Mouse (Mus musculus) layer of hippocampus, postnatal 36 days (tissue): ENCODE results near the gene Nup107. TPM values are rescaled to one million over a fixed set of nuclear protein-coding genes. Genes with fewer than 3 reads are reported as not detected.
"Not testable (repeated sequence)": the region's sequence is repeated elsewhere in the genome, so short reads cannot be mapped to it uniquely, and the experiment has no call there.

Experiments used
- DNase-seq, 2 experiments: peaks; one replicate each; pipeline ENCODE4 v3.0.0; 2022
- total RNA-seq, 2 experiments: library from RNA; stranded (reverse); gene quantifications; 2 replicates each; pipeline ENCODE4 v1.2.3; 2021

The Nup107 gene
- total RNA-seq, 2 experiments from 2014 or later, result 15.8 to 20.7 TPM

- no peak for DNase-seq
These were observed 42.6 kb downstream of the Nup107 start for GRCm38 (mm10) chr10:117749787-117750343.

DNA sequence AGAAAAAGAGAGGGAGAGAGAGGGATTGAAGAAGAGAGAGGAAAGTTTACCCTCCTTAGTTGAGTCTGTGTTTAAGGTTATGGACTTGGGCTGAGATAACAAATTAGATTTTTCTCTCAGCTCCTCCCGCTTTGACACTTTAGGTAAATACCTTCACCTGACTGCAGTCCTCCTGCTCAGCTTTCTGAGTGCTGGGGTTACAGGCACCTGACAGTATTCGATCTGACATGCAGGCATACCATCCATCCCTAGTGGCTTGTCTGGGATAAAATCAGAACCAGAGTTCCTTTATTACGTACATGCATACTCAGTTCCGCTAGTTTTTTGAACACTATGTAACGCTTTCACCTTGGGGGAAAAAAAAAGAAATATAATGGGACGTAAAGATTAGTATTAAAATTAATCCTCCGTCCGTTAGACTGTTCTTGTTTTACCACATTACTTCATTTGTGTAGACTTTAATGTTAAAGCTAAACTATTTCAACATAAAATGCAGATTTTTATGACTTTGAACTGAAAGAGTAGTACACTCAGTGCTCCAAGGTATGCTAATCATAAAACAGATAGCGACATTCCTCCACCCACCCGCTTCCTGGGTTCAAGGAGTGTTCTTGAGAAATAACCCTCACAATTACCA, 43.3 kb downstream of the Nup107 start:
- no peak for DNase-seq

DNA sequence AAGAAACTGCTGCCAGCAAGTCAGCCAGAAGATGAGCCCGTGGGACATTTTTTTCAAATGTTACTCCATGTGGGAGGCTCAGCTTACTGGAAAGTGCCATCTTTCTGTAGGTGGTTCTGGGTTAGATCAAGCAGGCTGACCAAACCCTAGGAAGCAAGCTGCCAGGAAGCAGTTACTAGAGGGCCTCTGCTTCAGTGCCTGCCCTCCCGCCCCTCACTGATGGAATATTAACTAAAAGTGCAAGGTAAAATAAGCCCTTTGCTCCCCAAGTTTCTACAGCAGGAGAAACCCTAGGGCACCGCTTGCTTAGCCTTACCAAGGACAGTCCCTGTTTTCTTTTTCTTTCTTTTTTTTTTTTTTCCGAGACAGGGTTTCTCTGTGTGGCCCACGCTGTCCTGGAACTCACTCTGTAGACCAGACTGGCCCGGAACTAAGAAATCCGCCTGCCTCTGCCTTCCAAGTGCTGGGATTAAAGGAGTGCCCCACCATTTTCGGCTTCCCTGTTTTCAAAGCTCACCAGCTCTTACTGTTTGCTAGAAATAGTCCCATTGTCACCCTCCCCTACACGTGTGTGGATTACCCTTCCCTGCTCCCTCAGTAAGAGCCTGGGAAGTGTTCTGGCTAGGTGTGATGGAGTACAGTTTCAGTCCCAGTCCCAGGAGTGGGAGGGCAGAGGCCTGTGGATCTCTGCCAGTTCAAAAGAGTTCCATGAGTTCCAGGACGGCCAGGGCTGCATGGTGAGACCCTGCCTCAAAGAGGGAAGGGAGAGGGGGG, 44.0 kb downstream of the Nup107 start:
- DNase-seq, result no peak

- DNase-seq, result no peak
These were observed 44.8 kb downstream of the Nup107 start for GRCm38 (mm10) chr10:117747711-117748110.

DNA sequence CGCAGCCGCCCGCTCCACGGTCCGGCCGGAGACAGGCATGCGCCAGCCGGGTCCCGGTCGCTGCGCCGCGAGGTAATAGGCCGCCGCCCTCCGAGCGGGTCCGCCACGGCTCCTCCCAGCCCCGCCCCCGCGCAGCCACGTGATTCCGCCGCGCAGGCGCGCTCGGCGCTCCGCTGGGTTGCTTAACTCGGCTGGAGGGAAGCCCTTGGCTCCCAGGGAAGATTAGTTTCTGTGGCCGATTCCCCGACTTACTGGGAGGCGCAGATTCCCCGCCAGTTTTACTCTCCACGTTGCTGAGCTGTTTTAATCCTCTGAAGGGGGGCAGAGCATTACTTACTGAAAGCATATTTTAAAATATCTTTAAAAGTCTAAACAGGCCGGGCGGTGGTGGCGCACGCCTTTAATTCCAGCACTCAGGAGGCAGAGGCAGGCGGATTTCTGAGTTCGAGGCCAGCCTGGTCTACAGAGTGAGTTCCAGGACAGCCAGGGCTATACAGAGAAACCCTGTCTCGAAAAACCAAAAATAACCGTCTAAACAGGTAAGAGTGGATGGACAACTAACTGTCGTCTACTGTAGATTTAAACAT, 46.1 kb downstream of the Nup107 start, which contains the start of gene Slc35e3:
TSS of gene Slc35e3 (minus strand) at position 69 of the 587 bp plus-strand sequence.
- peak; percentile 95 to 96 for DNase-seq

DNA sequence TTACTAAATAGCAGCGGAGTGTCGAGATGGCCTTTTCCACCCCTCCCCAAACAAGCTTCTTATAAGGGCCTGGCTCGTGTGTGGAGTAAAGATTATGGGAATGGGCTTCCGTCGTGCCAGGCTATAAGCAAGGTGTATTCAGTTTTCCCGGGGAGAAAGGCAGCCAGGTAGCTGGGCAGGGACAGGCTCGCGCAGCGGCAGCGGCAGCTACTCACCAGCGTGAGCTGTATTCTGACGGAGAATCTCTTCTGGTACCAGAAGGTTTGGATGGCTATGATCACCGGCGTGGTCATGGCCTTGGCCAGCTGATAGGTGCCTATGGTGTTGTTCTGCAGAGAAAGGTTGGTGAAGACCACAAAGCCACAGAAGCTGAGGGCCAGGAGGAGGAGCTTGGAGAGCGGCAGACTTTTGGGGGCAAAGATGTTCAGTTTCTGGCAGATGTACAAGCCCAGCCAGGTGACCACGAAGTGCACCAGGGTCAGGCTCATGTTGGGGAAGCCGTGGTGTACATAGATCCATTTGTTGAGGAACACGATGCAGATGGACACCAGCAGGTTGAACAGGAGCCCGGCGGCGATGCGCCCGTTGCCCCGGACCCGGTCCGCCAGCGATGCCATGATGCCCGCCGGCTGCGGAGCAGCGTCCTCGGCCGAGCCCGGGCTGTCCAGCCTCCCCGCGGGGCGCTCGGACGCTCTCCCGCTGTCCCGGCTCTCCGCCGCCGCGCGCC, 46.8 kb downstream of the Nup107 start:
- DNase-seq, result peak in 1 of 2 experiments; percentile 26

DNA sequence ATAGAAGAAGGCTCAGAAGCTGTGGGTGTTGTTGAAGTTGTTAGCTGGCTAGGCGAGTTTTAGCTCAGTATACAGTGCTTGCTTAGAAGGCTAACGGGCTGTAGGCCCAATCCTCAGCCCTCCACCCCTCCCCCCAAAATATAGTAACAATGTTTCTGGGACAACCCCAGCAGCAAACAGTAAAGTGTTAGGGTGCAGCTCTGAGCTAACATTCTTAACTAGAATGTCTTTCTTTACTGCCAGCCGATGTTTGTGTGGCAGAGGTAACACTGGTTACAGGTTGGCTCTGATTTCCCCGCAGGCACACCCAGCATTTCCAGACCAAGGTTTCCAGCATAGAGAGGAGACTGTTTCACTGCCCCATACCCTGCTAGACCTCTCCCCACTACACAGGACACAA, 48.6 kb downstream of the Nup107 start:
- no peak for DNase-seq

GRCm38 (mm10) chr10:117743182-117743581, 49.3 kb downstream of the Nup107 start:
- no peak for DNase-seq

DNA sequence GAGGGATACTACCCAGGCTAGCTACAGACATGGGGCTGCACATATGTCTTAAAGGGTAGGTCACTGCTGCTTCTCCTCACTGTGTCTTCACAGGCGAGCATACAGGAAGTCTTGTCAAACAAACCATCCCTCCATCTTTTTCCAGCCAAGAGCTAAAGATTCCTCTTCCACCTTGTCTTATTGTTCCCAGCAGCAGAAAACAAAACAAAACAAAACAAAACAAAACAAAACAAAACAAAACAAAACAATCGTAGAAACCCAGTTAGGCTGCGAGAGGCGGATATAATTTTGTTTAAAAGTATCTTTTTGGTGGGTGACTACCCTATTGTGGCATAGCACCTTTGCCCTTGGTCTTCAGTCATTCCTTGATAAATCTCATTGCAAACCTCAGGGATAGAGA, 49.9 kb downstream of the Nup107 start:
- DNase-seq, result no peak

DNA sequence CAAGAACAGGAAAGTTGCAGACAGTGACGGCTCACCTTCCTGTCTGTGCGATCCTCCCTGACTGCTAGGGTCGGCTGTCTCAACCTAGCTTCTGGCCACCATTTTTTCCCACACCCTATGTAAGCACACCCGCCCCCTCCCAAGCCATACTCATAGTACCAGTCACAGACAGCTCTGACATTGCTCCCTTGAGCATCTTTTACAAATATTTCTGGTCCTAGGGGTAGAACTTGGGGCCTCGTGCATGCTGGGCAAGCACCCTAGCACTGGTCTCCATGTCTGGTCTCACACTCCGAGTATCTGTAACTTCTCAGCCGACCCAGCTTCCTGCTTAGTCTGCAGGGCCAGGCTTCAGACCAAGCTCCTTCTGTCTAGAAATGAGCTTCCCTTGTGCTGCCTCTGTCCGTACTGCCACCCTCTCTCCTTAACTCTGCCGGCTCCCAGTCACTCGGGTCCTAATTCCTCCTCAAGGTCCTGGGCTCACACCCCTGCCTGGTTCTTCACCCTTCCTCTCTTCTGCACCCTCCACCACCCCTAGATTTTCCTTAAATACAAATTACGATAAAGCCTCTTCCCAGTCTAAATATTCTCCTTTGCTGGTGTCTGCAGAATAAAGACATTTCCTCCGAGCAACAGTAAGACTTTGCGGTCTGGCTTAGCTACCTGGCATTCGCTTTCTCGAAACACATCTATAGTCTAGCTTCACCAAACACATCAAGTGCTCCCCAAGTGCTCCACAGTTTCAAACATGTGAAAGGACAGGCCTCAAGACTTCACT, 50.6 kb downstream of the Nup107 start:
- no peak for DNase-seq

- no peak for DNase-seq
These were observed 51.6 kb downstream of the Nup107 start for GRCm38 (mm10) chr10:117740921-117741320.

DNA sequence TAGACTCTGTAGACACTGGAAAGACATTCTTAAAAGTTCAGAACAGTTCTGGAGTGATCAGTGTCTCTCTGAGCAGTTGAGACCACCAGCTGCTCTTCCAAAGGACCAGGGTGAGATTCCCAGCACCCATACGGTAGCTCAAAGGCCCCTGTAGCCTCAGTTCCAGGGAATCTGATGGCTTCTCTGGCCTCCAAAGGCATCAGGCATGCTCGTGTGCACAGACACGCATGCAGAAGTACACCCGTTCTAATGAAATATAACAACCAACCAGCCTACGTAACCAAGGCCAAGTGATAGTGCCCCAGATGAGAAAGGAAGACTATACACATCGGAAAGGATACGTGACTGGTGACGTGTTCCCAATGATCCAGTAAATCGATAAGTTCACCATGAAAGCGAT, 52.3 kb downstream of the Nup107 start:
- DNase-seq, result no peak

- DNase-seq, result no peak
These were observed 52.9 kb downstream of the Nup107 start for GRCm38 (mm10) chr10:117739648-117739948.

DNA sequence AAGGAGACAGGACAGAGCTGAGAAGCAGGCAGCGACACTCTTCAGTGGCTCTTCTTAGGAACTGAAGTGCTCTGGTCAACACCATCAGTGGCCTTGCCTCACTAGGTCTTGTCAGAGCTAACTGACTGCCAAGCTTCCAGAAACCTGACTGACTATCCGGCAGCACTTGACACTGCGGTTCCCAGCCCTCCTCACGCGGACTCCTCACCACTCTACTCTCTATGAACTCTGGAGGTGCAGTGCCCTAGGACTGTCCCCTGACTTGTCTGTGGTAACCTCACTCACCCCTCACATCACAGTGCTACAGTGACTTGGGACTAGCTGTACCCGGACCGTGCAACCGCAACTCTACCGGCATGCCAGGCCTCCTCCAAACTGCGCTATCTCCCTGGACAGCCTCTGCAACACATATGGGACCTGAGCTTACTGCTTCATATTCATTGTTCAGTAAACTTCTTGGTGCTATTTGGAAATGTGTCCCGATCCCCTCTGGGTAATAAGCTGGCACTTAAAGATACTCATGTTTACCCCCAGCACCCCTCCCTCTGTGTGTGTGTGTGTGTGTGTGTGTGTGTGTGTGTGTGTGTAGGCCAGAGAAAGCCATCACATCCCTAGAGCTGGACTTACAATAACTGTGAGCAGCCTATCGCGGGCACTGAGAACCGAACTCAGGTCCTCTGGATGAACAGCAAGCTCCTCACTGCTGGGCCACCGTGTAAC, 53.4 kb downstream of the Nup107 start:
- no peak for DNase-seq

GRCm38 (mm10) chr10:117738140-117738921, 54.2 kb downstream of the Nup107 start:
- no peak for DNase-seq

DNA sequence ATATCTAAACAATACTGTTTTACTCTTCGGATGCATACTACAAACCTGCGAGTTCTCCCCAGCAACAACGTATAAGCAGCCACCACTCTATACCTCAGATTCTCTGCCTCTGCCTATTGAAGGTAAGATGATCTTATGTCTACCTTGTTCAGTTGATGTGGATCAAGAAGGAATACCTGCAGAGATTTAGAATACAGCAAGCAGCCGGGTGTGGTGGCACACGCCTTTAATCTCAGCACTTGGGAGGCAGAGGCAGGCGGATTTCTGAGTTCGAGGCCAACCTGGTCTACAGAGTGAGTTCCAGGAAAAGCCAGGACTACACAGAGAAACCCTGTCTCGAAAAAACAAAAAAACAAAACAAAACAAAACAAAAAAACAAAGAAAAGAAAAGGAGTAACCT, 55.0 kb downstream of the Nup107 start:
- not testable (repeated sequence) for DNase-seq

GRCm38 (mm10) chr10:117737075-117737474, 55.4 kb downstream of the Nup107 start:
- no peak for DNase-seq

DNA sequence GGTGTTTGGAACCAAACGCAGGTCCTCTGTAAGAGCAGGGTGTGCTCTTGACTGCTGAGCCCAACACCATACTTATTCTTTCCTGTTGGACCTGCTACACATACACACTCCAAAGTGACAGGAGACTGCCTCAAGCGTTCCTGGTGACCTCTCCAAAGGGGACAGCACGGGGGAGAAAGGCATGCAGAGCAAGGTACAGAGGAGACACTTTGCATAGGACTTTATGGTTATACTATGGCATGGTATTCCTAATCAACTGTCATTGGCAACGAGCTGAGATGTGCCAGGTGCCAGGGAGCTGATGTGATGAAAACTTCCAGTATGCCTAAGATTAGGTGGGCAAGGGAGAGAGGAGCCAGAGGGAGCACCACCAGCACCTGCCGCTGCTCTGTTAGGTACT, 55.9 kb downstream of the Nup107 start:
- no peak for DNase-seq

DNA sequence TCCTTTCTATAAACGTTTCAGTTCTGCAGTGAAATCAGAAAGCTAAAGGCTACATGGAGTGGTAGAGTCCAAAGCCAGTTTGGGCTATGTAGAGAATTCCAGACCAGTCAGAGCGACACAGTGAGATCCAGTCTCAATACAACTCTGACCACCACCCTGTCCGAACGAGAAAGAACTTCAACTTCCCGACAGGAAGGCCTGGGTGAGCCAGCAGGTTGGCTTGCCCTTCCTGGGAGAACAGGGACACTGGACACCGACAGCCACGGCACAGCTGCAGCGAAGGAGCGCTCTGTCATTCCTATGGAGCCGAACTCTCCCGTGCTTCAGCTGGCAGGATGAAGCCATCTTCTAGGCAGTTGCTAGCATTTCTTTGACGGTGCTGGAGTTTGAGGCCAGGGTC, 57.1 kb downstream of the Nup107 start:
- DNase-seq, result not testable (repeated sequence)

GRCm38 (mm10) chr10:117734104-117734852, 58.2 kb downstream of the Nup107 start:
- DNase-seq, result not testable (repeated sequence)
